In genomic region chr12:52493281-52493681, GRCm38 (mm10) we compare ENCODE assay signal across 13 mouse cellular contexts. TPM values are rescaled to one million over a fixed set of nuclear protein-coding genes. Genes with fewer than 3 reads are reported as not detected.
A peak's percentile ranks its signal among the peaks of the same experiment; 100 is the strongest.
DNase-seq lines count a peak whose midpoint lies in the region; ATAC-seq and TF ChIP-seq lines count a peak whose summit lies in the region.
"Had no signal": no experiment of that assay in that cellular context is flagged by ENCODE, and none has a peak within 500 bp of the region (broad histone marks: within the 10 kb centered on the region; RNA-seq: fewer than 3 reads in every experiment).

No protein-coding gene starts in this region.

- intact Hi-C loops in heart, postnatal 36 days (cut with DNase I) = no loop called here

- no peak overlapping the region for H3K4me3 ChIP-seq in heart, embryonic 12.5 days
- no peak overlapping the region for H3K4me3 ChIP-seq in lung, embryonic 14.5 days (ENCODE audit: low read depth, low read length)
- H3K4me3 ChIP-seq in lung, adult 2 months (replicated peaks; ENCODE audit: extremely low read depth, low read depth, low read length) = no peak overlapping the region
- no peak overlapping the region for H3K4me3 ChIP-seq in embryonic facial prominence, embryonic 14.5 days (ENCODE audit: low read depth, low read length)
- no peak overlapping the region for H3K4me3 ChIP-seq in myocyte
- H3K4me3 ChIP-seq: hindbrain, embryonic 12.5 days; liver, embryonic 13.5 days had no signal

- WGBS in heart, embryonic 12.5 days = 32% methylated on average over 6 of the region's 6 CpGs
- 25% methylated on average over 6 of the region's 6 CpGs for WGBS in lung, embryonic 14.5 days
- 39% methylated on average over 6 of the region's 6 CpGs for WGBS in lung, adult 2 months
- WGBS in embryonic facial prominence, embryonic 14.5 days = 21% methylated on average over 6 of the region's 6 CpGs

- ATAC-seq in heart, embryonic 12.5 days (ENCODE audit: insufficient number of reproducible peaks, low FRiP score) = no peak
- peak; percentile 78 for ATAC-seq in lung, embryonic 14.5 days (ENCODE audit: insufficient read depth)
- ATAC-seq in embryonic facial prominence, embryonic 14.5 days (ENCODE audit: low read depth) = peak; percentile 53
- no peak for ATAC-seq in granulocyte monocyte progenitor cell, adult 5-6 weeks (replicated peaks; ENCODE audit: poor library complexity, severe bottlenecking)

- H3K9me3 ChIP-seq in heart, embryonic 12.5 days (replicated peaks) = no peaks in the 10 kb centered on the region
- H3K9me3 ChIP-seq in lung, embryonic 14.5 days (ENCODE audit: low read depth, low read length) = no peaks in the 10 kb centered on the region
- no peaks in the 10 kb centered on the region for H3K9me3 ChIP-seq in embryonic facial prominence, embryonic 14.5 days (ENCODE audit: control insufficient read depth, low read length)
- H3K9me3 ChIP-seq: hindbrain, embryonic 12.5 days; liver, embryonic 13.5 days had no signal

- no peak for DNase-seq in heart, postnatal 36 days
- peak; percentile 77 for DNase-seq in lung, embryonic 14.5 days
- no peak for DNase-seq in lung, adult 2 months
- peak; percentile 68 for DNase-seq in embryonic facial prominence, embryonic 14.5 days (ENCODE audit: low spot score)
- DNase-seq in layer of hippocampus, adult 9-11 months = no peak
- DNase-seq: layer of hippocampus, postnatal 36 days; liver, embryonic 13.5 days; midbrain, embryonic 14.5 days had no signal

- TF ChIP-seq CTCF in lung, embryonic 14.5 days (IDR thresholded peaks at IDR 0.05; ENCODE audit: low read depth) = no peak
- no peak for TF ChIP-seq CTCF in lung, adult 2 months (IDR thresholded peaks at IDR 0.05; ENCODE audit: insufficient read depth, low read length)

- no peak overlapping the region for H3K27ac ChIP-seq in heart, embryonic 12.5 days (ENCODE audit: poor library complexity, severe bottlenecking)
- peak overlapping the region; percentile 55; the same call in 1 of the 2 replicates for H3K27ac ChIP-seq in lung, embryonic 14.5 days (ENCODE audit: low read depth)
- 0 out of 2 replicates have a peak overlapping the region, but pooled peaks have one; percentile 1 for H3K27ac ChIP-seq in embryonic facial prominence, embryonic 14.5 days (replicated peaks; ENCODE audit: low read depth, low read length)
- H3K27ac ChIP-seq: hindbrain, embryonic 12.5 days; liver, embryonic 13.5 days had no signal

- no peaks in the 10 kb centered on the region for H3K36me3 ChIP-seq in heart, embryonic 12.5 days
- no peaks in the 10 kb centered on the region for H3K36me3 ChIP-seq in lung, embryonic 14.5 days (ENCODE audit: insufficient read depth)
- H3K36me3 ChIP-seq in embryonic facial prominence, embryonic 14.5 days (ENCODE audit: control insufficient read depth, insufficient read depth, low read length) = no peaks in the 10 kb centered on the region
- H3K36me3 ChIP-seq in myocyte (ENCODE audit: control insufficient read depth, insufficient read depth) = no peaks in the 10 kb centered on the region
- H3K36me3 ChIP-seq: hindbrain, embryonic 12.5 days; liver, embryonic 13.5 days had no signal

- no peak overlapping the region for H3ac ChIP-seq in myocyte (ENCODE audit: control insufficient read depth, insufficient read length)

- no peak for TF ChIP-seq POLR2A in lung, adult 2 months (IDR thresholded peaks at IDR 0.05; ENCODE audit: borderline replicate concordance, extremely low read depth, low read depth, low read length)
- no peak for TF ChIP-seq POLR2A in myocyte (IDR thresholded peaks at IDR 0.05; ENCODE audit: insufficient read length, low read depth)

- peaks cover 12% of the 10 kb centered on the region for H3K4me1 ChIP-seq in heart, embryonic 12.5 days (replicated peaks)
- H3K4me1 ChIP-seq in lung, embryonic 14.5 days (ENCODE audit: insufficient read depth) = no peaks in the 10 kb centered on the region
- peaks cover 3% of the 10 kb centered on the region for H3K4me1 ChIP-seq in lung, adult 2 months (ENCODE audit: control insufficient read depth, insufficient read depth, low read length)
- 0 out of 2 replicates have a peak, but pooled peaks cover 4% of the 10 kb centered on the region for H3K4me1 ChIP-seq in embryonic facial prominence, embryonic 14.5 days (ENCODE audit: control insufficient read depth, insufficient read depth, low read length)

- H3K27me3 ChIP-seq in heart, embryonic 12.5 days (replicated peaks) = no peaks in the 10 kb centered on the region
- H3K27me3 ChIP-seq in lung, embryonic 14.5 days (ENCODE audit: insufficient read depth, low read length) = no peaks in the 10 kb centered on the region
- H3K27me3 ChIP-seq in embryonic facial prominence, embryonic 14.5 days (replicated peaks; ENCODE audit: control insufficient read depth, insufficient read depth, low read length) = no peaks in the 10 kb centered on the region
- no peaks in the 10 kb centered on the region for H3K27me3 ChIP-seq in myocyte (ENCODE audit: control insufficient read depth, insufficient read depth, insufficient read length)
- H3K27me3 ChIP-seq: CH12.LX; hindbrain, embryonic 12.5 days; liver, embryonic 13.5 days had no signal

- no peak overlapping the region for H3K9ac ChIP-seq in heart, embryonic 12.5 days
- no peak overlapping the region for H3K9ac ChIP-seq in lung, embryonic 14.5 days
- no peak overlapping the region for H3K9ac ChIP-seq in embryonic facial prominence, embryonic 14.5 days (ENCODE audit: low read depth, low read length)
- H3K9ac ChIP-seq: hindbrain, embryonic 12.5 days; liver, embryonic 13.5 days had no signal

- H3K4me2 ChIP-seq in heart, embryonic 12.5 days = 0 out of 2 replicates have a peak overlapping the region, but pooled peaks have one; percentile 16
- H3K4me2 ChIP-seq in lung, embryonic 14.5 days = no peak overlapping the region
- H3K4me2 ChIP-seq in embryonic facial prominence, embryonic 14.5 days (ENCODE audit: low read depth, low read length) = peak overlapping the region; percentile 25
- peak overlapping the region; percentile 49 for H3K4me2 ChIP-seq in myocyte (ENCODE audit: low read depth)
- H3K4me2 ChIP-seq: hindbrain, embryonic 12.5 days; liver, embryonic 13.5 days had no signal

- no peaks in the 10 kb centered on the region for H3K79me2 ChIP-seq in myocyte (ENCODE audit: control insufficient read depth, insufficient read depth)

TF ChIP-seq in myocyte, 11 proteins besides CTCF, POLR2A, EP300 and RAD21:
- TF ChIP-seq E2F4 (IDR thresholded peaks at IDR 0.05; ENCODE audit: insufficient read depth) = no peak
- TF ChIP-seq TCF12 (IDR thresholded peaks at IDR 0.05; ENCODE audit: insufficient read depth, poor library complexity, severe bottlenecking) = no peak
- TF ChIP-seq POLR2AphosphoS2 (IDR thresholded peaks at IDR 0.05; ENCODE audit: insufficient read length, low read depth) = no peak
- TF ChIP-seq MAX (IDR thresholded peaks at IDR 0.05; ENCODE audit: low read depth) = no peak
- TF ChIP-seq REST (IDR thresholded peaks at IDR 0.05; ENCODE audit: insufficient read depth, insufficient read length) = no peak
- TF ChIP-seq TCF3 (IDR thresholded peaks at IDR 0.05; ENCODE audit: insufficient read length, low read depth) = no peak
- TF ChIP-seq MYOD1 (IDR thresholded peaks at IDR 0.05; ENCODE audit: control insufficient read depth in 1 of 3, insufficient read length in 2 of 3, low read depth in 2 of 3) = no peak

RNA-seq across cellular contexts. Expression of gene Arhgap5, which starts 10.5 kb away (rescaled TPM):
- polyA plus RNA-seq in heart, embryonic 12.5 days (2016; fragmentation: Nextera tagmentation; extraction: Ambion mirVana) = 46.0 and 50.5 TPM in 2 replicates
- total RNA-seq in heart, postnatal 36 days (2021) = 10 to 100 TPM; 76.7 to 84.4 TPM
- polyA plus RNA-seq in lung, embryonic 14.5 days (2014; fragmentation: Nextera tagmentation; extraction: Ambion mirVana) = 53.3 and 56.6 TPM in 2 replicates
- polyA plus RNA-seq in lung, adult 2 months (2012; rRNA removed) = 3.6 and 5.6 TPM in 2 replicates
- 54.6 and 57.0 TPM in 2 replicates for polyA plus RNA-seq in embryonic facial prominence, embryonic 14.5 days (2014; fragmentation: Nextera tagmentation; extraction: Ambion mirVana)
- 9.9 TPM for polyA plus RNA-seq in myocyte (2012; fragmentation: generic; extraction: Trizol)
- total RNA-seq in granulocyte monocyte progenitor cell, adult 5-6 weeks (2014; fragmentation: Nextera tagmentation) = 5.9 and 7.4 TPM in 2 replicates
- 4.9 and 9.7 TPM in 2 replicates for total RNA-seq in granulocyte monocyte progenitor cell, adult 5-6 weeks (2017)

Comparison
In these comparisons a context has a peak if more than half of its experiments do, and no peak if none do; other contexts are left out.
1. DNase-seq: peak in lung, embryonic 14.5 days (single experiment) and embryonic facial prominence, embryonic 14.5 days (single experiment); none in heart, postnatal 36 days (0 of 2), lung, adult 2 months (single experiment) and layer of hippocampus, adult 9-11 months (single experiment).
2. ATAC-seq: peak in lung, embryonic 14.5 days (single experiment) and embryonic facial prominence, embryonic 14.5 days (single experiment); none in heart, embryonic 12.5 days (single experiment) and granulocyte monocyte progenitor cell, adult 5-6 weeks (single experiment).